Mouse (Mus musculus): ENCODE measurements around the gene Abcg5.

DNA sequence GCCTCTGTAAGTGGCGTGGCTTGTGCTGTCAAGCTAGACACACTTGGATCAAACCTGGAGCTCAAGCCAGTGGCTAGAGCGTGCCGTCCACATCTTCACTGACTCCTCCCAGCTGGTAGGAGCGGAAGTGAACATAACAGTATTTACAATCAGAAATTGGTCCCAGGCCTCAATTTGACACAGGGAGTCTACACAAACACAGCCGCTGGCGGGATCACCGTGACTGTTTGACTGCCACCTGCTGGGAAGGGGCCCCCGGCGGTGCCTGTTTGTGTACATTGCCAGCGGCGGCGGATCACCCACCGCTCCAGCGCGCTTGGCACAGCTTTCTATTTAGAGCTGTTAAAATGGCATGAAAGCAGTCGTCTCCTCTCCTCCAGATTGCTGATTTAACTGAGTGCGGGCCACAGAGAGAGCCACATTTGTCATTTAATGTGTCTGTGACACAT is 26.6 kb upstream of the Abcg5 start:
- TF ChIP-seq GATA1 (IDR thresholded peaks at IDR 0.05; ENCODE audit: borderline replicate concordance, low read length) (no peak), FLI1 (IDR thresholded peaks at IDR 0.05; ENCODE audit: low read length) (no peak)
